Mouse (Mus musculus) 3T3-L1 (cell line): Measurements from ENCODE around the gene Spef1.

Experiments used
- DNase-seq: peaks from one replicate; pipeline ENCODE4 v3.0.0-alpha.2; 2015; ENCODE audit warnings: low read depth, low spot score

Spef1 gene

DNA sequence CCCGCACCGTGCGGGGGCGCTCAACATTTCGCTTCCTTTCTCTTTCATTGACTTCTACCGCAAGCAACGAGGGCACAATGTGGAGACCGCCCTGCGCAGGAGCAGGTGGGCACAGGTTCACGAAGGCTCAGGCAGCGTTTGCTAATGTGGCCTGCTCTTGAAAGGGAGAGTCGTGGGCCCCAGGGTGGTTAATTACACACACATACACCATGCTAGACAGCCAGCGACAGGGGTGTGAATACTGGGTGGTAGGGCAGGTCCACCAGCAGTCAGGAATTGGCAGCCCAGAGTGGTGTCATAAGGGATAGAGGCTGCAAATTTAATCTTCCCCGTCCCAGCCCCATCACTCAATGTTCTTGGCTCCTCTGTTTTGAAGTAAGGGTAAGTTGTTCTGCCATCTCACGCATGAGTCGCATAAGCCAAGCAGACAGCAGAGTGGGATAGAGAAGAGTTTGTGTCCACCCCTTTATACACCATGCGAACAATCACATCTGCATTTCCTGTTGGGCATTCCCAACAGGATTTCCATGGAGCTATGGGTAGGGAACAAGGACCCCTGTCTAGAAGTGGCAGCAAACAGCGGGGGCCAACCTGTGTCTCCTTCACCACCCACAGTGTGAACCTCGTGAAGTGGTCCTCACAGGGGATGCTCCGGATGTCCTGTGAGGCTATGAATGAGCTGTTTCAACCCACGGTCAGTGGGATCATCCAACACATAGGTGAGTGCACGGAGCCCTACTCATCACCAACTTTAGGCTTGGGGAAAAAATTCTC is 43.9 kb downstream of the Spef1 start:
- no peak for DNase-seq

DNA sequence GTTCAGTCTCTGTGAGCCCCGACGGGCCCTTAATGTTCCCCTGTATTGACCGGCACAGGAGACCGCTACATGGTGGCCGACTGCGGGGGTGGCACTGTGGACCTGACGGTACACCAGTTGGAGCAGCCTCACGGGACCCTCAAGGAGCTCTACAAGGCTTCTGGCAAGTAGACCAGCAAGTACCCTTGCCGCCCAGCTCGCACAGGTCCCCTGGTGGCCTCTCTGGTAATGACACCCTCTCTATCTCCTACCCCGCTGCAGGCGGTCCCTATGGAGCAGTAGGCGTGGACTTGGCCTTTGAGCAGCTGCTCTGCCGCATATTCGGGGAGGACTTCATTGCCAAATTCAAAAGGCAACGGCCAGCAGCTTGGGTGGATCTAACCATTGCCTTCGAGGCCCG is 44.5 kb downstream of the Spef1 start:
- peak; percentile 63 for DNase-seq

DNA sequence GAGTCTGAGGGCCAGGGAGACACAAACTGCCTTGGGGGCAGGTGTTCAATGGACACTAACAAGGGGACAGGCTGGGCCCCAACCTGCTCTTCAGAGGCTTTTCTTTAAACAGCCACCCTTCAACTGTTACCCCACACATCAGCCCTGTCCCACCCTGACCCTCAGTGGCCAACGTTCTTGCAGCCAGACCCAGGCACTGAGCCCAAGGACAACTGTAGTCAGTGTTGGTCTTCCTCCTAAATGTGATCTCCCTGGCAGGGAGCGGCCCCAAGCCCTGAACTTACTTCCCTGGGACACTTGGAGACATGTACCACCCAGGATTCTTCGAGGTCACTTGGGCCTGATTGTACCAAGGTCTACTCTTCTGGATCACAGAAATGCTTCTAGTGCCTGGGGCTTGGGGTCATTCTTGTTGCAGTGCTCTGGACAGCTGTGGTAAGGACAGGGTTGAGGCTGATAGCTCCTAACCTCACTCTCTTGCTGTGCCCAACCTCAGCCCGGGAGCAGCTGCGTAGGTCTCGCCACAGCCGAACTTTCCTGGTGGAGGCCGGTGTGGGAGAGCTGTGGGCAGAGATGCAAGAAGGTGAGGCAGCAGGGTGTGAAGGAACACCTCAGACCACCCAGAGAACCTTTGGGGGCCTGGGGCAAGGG is 45.6 kb downstream of the Spef1 start:
- DNase-seq = no peak

DNA sequence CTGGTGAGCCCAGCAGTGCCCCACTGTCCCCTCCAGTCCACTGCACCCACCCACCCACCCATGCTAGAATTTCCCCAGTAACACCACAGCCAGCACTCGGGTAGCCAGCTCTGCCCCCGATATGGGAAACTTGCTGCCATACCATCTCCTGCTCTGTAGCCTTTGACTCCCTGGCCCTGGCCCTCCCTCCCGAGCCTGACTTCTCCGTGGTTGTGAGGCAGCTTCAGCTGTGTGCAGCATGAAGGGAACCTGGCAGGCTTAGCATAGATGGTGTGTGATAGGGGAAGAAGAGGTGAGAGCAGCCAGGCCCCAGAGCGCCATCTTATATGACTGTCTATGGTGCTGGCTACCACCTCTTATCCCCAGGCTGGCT is 46.6 kb downstream of the Spef1 start:
- no peak for DNase-seq

DNA sequence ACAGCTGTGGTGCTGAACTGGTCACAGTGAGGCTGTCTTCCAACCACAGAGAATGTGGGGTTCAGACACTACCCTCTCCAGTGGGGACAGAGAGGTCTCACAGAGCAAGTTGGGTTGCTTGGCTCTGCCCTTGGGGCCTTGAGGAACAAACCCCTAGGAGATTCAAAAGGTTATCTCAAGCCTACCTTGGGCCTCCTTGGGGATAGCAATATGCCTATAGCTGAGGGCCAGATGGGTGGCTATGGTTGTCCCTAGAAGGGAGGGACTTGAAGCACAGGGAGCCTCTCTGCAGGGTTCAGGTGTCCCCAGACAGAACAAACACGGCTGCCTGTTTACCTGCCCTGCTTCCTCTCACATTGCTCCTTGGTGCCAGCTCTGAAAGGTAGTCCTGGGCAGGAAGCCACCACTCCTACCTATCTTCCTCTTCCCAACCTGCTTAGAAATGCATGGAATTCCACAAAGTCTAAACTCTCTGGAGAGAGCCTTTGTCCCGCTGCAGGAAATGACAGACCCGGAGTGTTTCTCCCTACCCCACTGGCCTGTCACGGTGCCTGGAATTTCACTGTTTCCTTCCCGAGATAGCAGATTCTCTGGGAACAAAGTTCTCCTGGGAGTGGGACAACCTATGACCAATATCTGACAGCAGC is 47.1 kb downstream of the Spef1 start:
- no peak for DNase-seq

DNA sequence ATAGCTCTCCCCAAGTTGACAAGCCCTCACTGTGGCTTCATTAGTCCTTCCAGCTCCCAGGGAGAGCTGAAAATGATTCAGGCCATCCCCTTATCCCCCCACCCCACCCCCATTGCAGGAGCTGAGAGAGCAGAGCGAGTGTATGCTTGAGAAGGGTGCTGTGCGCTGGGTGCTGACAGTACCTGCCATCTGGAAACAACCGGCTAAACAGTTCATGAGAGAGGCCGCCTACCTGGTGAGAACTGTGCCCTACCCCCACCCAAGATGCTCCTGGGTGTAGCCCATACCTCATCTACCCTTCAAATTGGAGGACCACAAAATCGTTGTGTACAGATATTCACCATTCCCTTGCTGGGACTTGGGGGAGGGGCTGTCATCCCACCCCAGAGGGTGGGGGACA is 47.8 kb downstream of the Spef1 start:
- DNase-seq = no peak

DNA sequence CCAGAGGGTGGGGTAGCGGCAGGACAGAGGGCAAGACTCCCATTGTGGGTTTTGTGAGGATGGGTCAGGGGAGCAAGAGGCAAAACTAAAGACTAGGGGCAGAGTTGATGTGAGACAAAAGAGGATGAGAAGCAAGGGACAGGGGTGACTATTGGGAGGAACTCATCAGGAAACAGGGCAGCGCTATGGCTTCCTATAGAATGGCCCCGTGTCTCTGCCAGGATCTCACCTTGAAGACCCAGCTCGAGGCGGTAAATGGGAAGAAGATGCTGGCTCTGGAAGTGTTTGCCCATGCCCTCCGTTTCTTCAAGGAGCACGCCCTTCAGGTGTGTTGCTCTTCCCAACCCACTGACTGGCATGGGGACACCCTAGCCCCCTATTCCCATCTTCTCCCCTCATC is 48.3 kb downstream of the Spef1 start:
- DNase-seq = no peak

DNA sequence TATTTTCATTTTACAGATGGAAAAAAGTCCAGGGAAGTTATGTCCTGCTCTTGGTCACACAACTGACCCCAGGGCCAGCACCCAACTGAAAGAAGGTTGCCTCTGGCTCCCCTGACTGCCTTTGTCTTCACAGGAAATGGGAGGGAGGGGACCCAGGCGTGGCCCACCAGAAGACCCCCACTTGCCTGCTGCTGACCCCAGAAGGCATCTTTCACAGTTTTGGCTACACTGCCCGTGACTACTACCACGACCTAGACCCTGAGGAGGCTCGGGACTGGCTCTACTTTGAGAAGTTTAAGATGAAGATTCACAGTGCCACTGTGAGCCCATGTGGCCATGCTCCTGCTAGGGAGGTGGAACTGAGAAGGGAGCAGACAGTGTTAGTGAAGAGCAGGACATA is 48.8 kb downstream of the Spef1 start:
- no peak for DNase-seq

DNA sequence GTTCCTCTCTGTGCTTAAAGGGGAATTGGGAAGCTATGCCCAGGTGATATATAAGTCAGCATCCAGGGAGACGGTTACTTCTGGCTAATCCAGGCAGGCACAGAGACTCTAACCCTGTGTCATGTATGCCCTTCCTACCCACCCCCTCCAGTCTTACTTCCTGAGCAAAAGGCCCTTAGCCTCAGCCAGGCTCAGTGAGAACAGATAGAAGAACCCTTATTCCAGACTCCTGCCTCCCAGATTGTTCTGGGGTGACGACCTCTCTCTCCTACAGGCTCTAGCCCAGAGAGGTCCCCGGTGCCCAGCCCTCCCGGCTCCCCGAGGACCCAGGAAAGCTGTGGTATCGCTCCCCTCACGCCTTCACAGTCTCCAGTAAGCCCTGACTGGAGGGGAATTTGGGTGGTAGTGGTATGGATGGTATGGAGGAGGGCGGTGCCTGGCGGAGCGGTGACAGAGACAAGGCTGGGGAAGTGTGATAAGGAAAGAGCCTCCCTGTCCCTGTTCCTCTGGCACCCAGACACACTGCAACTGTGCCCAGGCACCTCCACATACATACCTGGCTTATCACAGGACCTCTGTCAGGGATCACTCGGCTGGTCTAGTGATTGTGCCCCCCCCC is 51.5 kb downstream of the Spef1 start:
- DNase-seq = no peak

DNA sequence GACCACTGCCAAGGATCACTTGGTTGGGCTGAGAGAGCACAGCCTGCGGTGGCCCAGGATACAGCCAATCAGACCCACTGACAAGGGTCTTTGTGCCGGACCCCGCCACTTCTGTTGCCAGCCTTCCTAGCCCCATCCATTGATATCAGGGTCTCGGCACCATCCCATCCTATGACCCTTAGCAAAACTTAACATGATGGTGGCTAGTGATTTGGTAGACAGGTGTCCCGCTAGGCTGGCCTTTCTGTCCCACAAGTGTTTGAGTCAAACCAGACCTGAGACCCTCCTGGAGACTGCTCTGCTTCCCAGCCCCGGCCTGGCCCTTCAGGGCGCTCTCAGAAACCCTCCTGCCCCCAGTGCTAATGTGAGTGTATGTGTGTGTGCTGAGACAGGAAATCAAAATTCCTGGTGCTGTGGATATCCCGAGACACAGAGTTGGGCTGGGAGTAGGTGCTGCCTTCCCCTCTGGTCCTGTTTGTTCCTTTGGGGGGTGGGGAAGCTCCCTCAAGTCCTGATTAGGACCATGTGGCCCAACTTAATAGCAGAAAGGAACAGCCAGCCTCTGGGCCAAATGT is 52.2 kb downstream of the Spef1 start:
- DNase-seq = no peak

DNA sequence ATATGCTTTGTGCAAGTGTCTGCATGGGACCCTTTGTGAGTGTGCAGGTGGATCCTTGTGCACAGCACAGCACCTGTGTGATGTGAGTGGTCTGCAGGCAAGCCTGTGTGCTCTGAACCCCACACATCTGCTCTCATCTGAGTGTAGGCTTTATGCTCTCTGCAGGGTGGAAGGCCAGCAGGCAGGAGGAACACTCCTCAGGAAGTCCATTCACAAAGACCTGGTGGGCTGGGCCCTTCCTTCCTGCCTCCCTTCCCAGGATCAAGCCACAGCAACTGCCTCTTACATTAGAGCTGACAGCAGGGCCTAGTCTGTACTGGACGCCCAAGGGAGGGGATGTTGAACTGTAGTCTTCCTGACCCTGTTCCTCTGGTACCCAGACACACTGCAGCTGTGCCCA is 52.7 kb downstream of the Spef1 start:
- no peak for DNase-seq

DNA sequence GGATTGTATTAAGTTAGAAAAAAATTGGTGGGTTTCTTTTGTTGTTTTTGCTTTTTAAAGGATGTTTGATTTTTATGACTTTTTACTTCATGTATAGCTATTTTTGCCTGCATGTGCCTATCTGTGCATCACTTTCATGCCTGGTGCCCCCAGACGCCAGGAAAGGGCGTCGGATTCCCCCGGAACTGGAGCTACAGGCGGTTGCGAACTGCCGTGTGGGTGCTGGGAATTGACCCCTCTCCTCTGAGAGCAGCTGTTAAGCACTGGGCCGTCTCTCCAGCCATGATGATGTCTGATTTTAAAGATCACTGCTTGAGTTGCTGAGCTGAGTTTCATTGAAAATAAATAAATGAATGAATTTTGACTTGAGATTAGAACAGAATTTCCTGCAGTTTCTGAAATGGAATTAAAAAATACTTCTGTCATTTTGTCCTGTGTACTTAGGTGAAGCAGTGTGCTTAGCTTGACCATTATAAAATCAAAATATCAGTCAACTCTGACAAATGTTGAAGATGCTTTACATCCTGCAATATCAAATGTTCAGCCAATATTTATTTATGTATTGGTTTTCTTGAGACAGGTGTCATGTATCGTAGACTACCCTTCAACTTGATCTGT is 54.0 kb downstream of the Spef1 start, which contains the start of gene Gm11037:
Gm11037 (plus strand) TSS at position 568 of the 618 bp plus-strand sequence.
- DNase-seq = no peak

DNA sequence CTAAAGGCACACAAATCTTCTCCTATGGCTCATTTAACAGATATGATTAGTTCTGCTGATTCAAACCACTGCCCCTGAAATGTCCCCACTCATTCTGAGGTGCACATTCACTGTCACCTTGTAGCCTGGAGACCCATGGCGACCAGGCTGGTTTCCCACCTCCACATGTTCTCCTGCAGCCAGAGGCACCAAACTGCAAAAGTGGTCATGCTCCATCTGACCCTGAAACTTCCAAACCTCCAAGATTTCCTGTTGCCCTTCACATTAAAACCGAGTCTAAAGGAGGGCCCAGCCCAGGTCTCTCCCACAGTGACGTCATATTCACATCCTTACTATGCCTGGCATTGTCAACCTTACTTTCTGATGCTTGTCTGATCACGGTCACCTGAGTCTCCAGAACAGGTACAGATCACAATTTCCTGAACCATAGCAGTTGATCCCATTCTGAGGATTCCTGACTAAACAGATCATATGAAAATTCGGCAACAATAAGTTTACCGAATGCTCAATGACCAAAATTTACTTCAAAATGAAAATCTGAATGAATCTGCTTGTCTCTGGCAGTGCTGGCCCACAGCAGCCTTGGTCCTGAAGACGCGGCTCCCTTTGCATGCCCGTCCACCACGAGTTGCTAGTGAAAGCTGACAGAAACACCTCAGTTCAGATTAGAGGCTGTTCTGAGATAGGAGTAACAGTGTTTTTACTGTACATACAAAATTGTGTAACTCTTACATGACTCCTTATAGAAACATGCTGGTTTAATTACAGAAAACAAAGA is 54.8 kb downstream of the Spef1 start:
- no peak for DNase-seq

DNA sequence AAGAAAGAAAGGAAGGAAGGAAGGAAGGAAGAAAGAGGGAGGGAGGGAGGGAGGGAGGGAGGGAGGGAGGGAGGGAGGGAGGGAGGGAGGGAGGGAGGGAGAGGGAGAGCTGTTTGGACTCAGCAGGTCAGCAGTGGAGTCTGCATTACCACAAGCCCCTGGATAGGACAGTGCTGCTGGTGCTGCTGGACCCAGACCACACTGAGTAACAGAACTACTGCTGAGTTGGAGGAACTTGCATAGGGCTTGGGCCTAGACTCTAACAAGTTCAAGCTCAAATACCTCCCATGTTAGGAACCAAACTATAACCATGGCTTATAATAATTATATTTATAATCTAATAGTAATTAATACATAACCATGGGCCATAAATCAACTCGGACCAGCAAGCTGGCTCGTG is 56.2 kb downstream of the Spef1 start:
- no peak for DNase-seq

DNA sequence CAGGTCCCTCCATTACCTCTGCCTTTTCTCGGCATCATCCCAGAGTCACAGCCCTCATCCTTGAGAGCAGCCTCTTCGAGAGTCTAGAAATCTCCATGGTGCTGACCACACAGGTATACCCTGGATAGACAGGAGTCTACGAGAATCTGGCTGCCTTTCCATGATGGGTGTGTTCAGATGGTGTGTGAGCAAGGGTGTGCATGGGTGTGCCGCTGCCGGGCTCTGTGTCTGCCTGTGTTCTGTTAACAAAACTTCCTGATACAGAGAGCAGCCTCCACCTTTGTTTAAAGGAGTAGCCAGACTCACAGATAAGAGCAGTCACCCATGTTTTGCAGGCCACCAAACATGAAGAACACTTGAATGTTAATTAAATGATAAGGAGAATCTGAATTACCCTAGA is 57.2 kb downstream of the Spef1 start:
- DNase-seq = no peak

DNA sequence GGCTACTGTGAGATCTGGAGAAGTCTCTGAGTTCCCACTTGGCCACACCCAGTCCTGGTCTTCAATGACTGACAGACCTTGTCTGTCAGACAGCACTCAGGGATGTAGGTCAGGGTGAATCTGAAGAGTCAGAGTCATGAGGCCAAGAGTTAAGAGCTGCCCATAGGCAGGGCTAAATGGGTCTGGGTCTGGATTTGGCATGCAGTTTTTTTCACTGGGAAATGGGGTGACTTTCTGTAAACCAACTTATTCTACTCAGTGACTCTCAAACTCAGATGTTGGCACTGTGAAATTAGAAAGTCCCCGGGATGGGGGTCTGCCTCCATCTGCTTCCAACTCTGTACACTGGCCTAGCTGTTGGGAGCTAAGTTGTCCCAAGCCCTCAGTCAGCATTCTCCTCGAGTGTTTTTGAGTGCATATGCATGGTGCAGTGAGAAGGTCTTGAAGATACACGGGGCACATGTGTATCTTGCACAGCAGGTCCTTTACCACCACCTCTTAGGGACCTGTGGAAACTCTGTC is 58.4 kb downstream of the Spef1 start:
- DNase-seq = no peak

DNA sequence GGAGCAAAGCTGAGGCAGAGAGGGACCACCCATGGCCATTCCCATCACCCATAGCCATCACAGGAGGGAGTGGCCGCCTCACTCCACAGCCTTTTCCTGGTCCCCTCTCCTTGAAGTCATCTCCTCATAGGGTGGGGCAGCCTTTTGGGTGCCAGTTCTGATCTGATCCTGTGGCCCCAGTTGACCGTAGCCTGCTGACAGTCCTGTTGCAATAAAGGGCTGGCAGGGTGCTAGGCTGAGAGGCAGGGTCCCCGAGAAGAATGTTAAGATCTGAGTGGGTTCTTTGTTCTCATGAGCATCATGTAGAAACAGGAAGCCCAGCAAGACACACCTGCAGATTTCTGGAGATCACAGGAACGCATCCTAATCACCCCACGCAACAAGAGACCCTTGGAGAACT is 58.9 kb downstream of the Spef1 start:
- no peak for DNase-seq

DNA sequence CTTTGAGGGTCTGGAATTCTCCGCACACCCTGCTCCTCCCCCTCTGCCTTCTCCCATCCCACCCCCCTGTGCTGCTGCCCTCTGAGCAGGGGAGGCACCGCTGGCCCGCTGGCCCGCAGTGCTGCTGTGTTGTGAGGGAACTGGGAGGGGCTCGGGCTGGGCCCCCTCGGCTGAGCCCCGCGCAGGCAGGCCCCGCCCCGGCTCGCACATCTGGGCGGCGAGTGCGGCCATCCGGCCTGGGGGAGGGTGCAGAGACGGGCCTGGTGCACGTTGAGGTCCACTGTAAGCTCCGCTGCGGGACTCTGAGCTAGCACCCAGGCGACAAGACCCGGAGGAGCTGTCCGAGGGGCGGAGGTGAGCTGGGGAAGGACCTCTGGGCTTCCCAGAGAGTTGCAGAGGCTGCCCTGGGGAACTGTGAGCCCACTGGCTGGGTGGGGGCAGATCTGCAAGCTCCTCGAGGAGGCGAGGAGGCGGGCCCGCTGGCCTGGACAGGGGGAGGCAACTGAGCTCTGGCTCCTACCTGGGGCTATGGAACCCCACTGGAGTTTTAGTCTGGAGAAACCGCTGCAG is 59.8 kb downstream of the Spef1 start, which contains the start of gene Hspa12b:
Hspa12b (plus strand) TSS at position 120 of the 570 bp plus-strand sequence.
- peak; percentile 62 for DNase-seq

DNA sequence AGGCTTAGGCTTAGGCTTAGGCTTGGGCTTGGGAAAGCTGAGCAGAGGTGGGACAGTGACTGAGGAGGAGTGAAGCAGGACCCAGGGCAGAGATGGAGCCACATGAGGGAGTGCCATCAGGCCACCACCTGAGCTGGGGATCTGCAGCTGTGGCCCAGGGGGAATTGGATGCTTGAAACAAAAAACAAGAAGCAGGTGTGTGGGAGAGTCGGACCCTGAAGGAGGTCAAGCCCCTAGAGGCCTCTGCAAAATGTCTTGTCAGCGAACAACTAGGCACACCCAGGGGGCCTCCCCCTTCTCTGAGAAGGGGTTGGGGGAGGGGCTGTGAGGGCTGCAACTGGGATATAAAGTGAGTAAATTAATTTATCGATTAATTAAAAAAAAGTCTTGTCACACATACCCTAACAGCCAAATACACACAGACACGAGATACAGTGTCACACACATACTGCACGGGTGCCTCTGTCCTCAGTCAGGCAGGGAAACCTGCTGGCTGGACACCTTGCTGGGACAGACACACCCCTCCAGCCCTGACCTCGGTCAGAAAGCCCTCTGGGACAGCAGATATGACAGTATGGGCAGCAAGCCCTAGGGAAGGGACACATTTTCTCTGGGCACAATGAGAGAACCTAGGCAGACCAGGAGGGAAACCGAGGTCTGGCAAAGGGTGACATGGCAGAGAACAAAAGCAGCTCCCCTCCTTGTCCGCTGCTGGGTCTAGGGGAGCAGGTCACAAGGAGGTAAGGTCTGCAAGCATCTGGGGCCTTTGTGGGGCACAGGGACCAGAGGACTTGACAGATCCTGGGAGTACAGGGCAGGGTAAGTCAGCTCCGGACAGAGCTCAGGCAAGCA is 60.9 kb downstream of the Spef1 start:
- no peak for DNase-seq
